Mouse (Mus musculus): Measurements from ENCODE around the gene Fut4. TPM values are rescaled to one million over a fixed set of nuclear protein-coding genes. Genes with fewer than 3 reads are reported as not detected.

The Fut4 gene
- polyA plus RNA-seq, 1 experiment from 2014 or later = 7.1 TPM

GRCm38 (mm10) chr9:14764765-14765164 is 12.6 kb upstream of the Fut4 start:
- no peak for ATAC-seq (ENCODE audit: insufficient number of reproducible peaks, insufficient read depth, low FRiP score, low read depth)
- no peaks in the 10 kb centered on the region for H3K27me3 ChIP-seq (ENCODE audit: control insufficient read depth, insufficient read depth, low read length)
- H3K9ac ChIP-seq (replicated peaks; ENCODE audit: low read depth, low read length) = no peak overlapping the region
- H3K27ac ChIP-seq (ENCODE audit: low read length) = no peak overlapping the region
- H3K4me2 ChIP-seq (replicated peaks; ENCODE audit: low read depth, low read length) = no peak overlapping the region
- H3K9me3 ChIP-seq (ENCODE audit: control insufficient read depth, low read depth, low read length) = no peaks in the 10 kb centered on the region
- no peaks in the 10 kb centered on the region for H3K4me1 ChIP-seq (ENCODE audit: control insufficient read depth, insufficient read depth, low read length)
- no peak overlapping the region for H3K4me3 ChIP-seq (ENCODE audit: low read depth, low read length)
- WGBS = 23% methylated on average over 7 of the region's 7 CpGs
- H3K36me3 ChIP-seq (ENCODE audit: control insufficient read depth, insufficient read depth, low read length) = no peaks in the 10 kb centered on the region

- H3K4me3 ChIP-seq (ENCODE audit: low read depth, low read length) = no peak overlapping the region
- no peak overlapping the region for H3K27ac ChIP-seq (ENCODE audit: low read length)
- H3K27me3 ChIP-seq (ENCODE audit: control insufficient read depth, insufficient read depth, low read length) = no peaks in the 10 kb centered on the region
- ATAC-seq (ENCODE audit: insufficient number of reproducible peaks, insufficient read depth, low FRiP score, low read depth) = no peak
- no peaks in the 10 kb centered on the region for H3K9me3 ChIP-seq (ENCODE audit: control insufficient read depth, low read depth, low read length)
- H3K4me2 ChIP-seq (replicated peaks; ENCODE audit: low read depth, low read length) = no peak overlapping the region
- no peaks in the 10 kb centered on the region for H3K36me3 ChIP-seq (ENCODE audit: control insufficient read depth, insufficient read depth, low read length)
- H3K4me1 ChIP-seq (ENCODE audit: control insufficient read depth, insufficient read depth, low read length) = no peaks in the 10 kb centered on the region
- H3K9ac ChIP-seq (replicated peaks; ENCODE audit: low read depth, low read length) = no peak overlapping the region
These were observed 7.1 kb upstream of the Fut4 start for GRCm38 (mm10) chr9:14759261-14759660.

- Histone ChIP-seq H3K9ac (replicated peaks; ENCODE audit: low read depth, low read length) (no peak overlapping the region), H3K27me3 (ENCODE audit: control insufficient read depth, insufficient read depth, low read length) (no peaks in the 10 kb centered on the region), H3K36me3 (ENCODE audit: control insufficient read depth, insufficient read depth, low read length) (no peaks in the 10 kb centered on the region), H3K4me1 (ENCODE audit: control insufficient read depth, insufficient read depth, low read length) (no peaks in the 10 kb centered on the region), H3K4me3 (ENCODE audit: low read depth, low read length) (no peak overlapping the region), H3K9me3 (ENCODE audit: control insufficient read depth, low read depth, low read length) (no peaks in the 10 kb centered on the region), H3K27ac (ENCODE audit: low read length) (no peak overlapping the region), H3K4me2 (replicated peaks; ENCODE audit: low read depth, low read length) (no peak overlapping the region)
- WGBS = 57% methylated on average over 7 of the region's 7 CpGs
- ATAC-seq (ENCODE audit: insufficient number of reproducible peaks, insufficient read depth, low FRiP score, low read depth) = no peak
These were observed 6.4 kb upstream of the Fut4 start for GRCm38 (mm10) chr9:14758590-14758989.

- H3K4me3 ChIP-seq (ENCODE audit: low read depth, low read length) = no peak overlapping the region
- no peak overlapping the region for H3K9ac ChIP-seq (replicated peaks; ENCODE audit: low read depth, low read length)
- no peak for ATAC-seq (ENCODE audit: insufficient number of reproducible peaks, insufficient read depth, low FRiP score, low read depth)
- no peaks in the 10 kb centered on the region for H3K36me3 ChIP-seq (ENCODE audit: control insufficient read depth, insufficient read depth, low read length)
- H3K4me1 ChIP-seq (ENCODE audit: control insufficient read depth, insufficient read depth, low read length) = no peaks in the 10 kb centered on the region; the same call in 1 of the 2 replicates
- H3K27ac ChIP-seq (ENCODE audit: low read length) = no peak overlapping the region
- H3K9me3 ChIP-seq (ENCODE audit: control insufficient read depth, low read depth, low read length) = no peaks in the 10 kb centered on the region
- no peak overlapping the region for H3K4me2 ChIP-seq (replicated peaks; ENCODE audit: low read depth, low read length)
- 81% methylated on average over 3 of the region's 3 CpGs for WGBS
- no peaks in the 10 kb centered on the region for H3K27me3 ChIP-seq (ENCODE audit: control insufficient read depth, insufficient read depth, low read length)
These were observed 2.3 kb upstream of the Fut4 start for GRCm38 (mm10) chr9:14754469-14754868.

DNA sequence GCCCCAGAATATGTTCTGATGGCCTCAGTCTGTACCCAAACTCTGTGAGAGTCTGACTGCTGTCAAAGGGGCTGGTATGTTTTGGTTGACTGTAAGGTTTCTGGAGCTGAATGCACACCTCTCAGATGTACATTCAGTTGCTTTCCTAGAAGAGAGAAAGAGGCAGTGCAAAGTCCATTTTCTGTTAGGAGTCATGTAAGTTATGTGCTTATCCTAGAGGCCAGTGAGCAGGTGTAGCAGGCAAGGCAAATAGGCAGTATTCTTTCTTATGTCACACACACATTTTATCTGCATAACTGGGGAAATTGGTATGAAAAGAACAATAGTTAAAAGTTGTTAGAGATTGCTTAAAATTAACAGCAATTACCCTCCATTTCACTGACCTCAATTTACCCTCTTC is 1.8 kb upstream of the Fut4 start:
- Histone ChIP-seq H3K36me3 (ENCODE audit: control insufficient read depth, insufficient read depth, low read length) (no peaks in the 10 kb centered on the region), H3K4me1 (ENCODE audit: control insufficient read depth, insufficient read depth, low read length) (no peaks in the 10 kb centered on the region; the same call in 1 of the 2 replicates), H3K27me3 (ENCODE audit: control insufficient read depth, insufficient read depth, low read length) (no peaks in the 10 kb centered on the region), H3K9me3 (ENCODE audit: control insufficient read depth, low read depth, low read length) (no peaks in the 10 kb centered on the region), H3K27ac (ENCODE audit: low read length) (no peak overlapping the region), H3K4me2 (replicated peaks; ENCODE audit: low read depth, low read length) (no peak overlapping the region), H3K4me3 (ENCODE audit: low read depth, low read length) (no peak overlapping the region), H3K9ac (replicated peaks; ENCODE audit: low read depth, low read length) (no peak overlapping the region)
- no peak for ATAC-seq (ENCODE audit: insufficient number of reproducible peaks, insufficient read depth, low FRiP score, low read depth)

DNA sequence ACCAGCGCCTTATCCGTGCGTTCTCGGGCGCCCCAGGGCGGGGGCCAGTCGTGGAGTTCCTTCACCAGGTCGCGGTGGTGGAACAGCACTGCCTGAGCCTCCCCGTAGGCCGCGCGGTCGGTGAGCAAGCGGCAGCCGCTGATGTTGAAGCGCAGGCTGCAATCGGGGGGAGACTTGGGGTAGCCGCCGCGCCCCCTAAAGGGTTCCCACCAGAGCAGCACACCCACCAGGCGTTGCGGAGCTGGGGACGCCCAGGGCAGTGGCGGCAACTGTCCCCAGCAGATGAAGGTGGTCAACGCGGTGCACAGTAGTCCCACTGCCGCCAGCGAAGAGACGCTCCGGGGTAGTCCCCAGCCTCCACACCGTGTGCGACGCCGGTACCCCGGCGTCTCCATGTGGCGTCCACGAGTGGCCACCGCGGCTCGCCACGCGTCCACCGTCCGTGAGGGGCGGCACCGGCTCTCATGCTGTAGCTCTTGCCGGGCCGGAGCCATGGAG is 641 bp downstream of the Fut4 start:
- H3K4me1 ChIP-seq (ENCODE audit: control insufficient read depth, insufficient read depth, low read length) = no peaks in the 10 kb centered on the region; the same call in 1 of the 2 replicates
- H3K9me3 ChIP-seq (ENCODE audit: control insufficient read depth, low read depth, low read length) = no peaks in the 10 kb centered on the region
- H3K36me3 ChIP-seq (ENCODE audit: control insufficient read depth, insufficient read depth, low read length) = no peaks in the 10 kb centered on the region
- H3K27me3 ChIP-seq (ENCODE audit: control insufficient read depth, insufficient read depth, low read length) = no peaks in the 10 kb centered on the region
- H3K4me2 ChIP-seq (replicated peaks; ENCODE audit: low read depth, low read length) = peak overlapping the region; percentile 85
- ATAC-seq (ENCODE audit: insufficient number of reproducible peaks, insufficient read depth, low FRiP score, low read depth) = peak; percentile 72
- H3K9ac ChIP-seq (replicated peaks; ENCODE audit: low read depth, low read length) = peak overlapping the region; percentile 56
- peak overlapping the region; percentile 55 for H3K4me3 ChIP-seq (ENCODE audit: low read depth, low read length)
- H3K27ac ChIP-seq (ENCODE audit: low read length) = peak overlapping the region; percentile 44; the same call in 1 of the 2 replicates
- WGBS = under 1% methylated on average over 49 of the region's 50 CpGs

DNA sequence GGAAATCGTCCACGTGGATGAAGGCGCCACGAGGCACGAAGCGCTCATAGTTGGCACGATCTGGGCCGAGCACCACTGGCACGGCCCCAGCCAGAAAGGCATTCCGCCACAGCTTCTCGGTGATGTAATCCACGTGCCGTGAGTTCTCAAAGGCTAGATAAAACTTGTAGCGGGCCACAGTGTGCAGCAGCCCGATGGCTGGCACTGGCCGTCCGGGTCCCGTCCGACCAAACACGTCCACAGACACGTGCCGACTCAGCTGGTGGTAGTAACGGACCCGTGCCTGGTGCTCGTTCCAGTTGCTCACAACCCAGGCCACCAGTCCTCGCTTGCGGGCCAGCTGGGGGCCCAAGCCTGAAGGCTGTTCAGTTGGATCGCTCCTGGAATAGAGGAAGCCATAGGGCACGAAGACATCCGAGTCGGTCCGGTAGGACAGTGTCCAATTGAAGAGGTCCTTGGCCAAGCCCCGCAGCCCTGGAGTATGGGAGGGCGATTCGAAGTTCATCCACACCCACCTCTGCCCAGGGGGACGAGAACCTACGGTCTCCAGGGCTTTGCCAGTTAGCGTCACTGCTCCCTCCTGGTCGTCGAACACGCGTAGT is 1.2 kb downstream of the Fut4 start:
- H3K4me2 ChIP-seq (replicated peaks; ENCODE audit: low read depth, low read length) = peak overlapping the region; percentile 85
- peak overlapping the region; percentile 55 for H3K4me3 ChIP-seq (ENCODE audit: low read depth, low read length)
- H3K27ac ChIP-seq (ENCODE audit: low read length) = no peak overlapping the region
- H3K27me3 ChIP-seq (ENCODE audit: control insufficient read depth, insufficient read depth, low read length) = no peaks in the 10 kb centered on the region
- H3K9me3 ChIP-seq (ENCODE audit: control insufficient read depth, low read depth, low read length) = no peaks in the 10 kb centered on the region
- no peak; the same call in 1 of the 2 replicates for ATAC-seq (ENCODE audit: insufficient number of reproducible peaks, insufficient read depth, low FRiP score, low read depth)
- WGBS = 66% methylated on average over 42 of the region's 42 CpGs
- H3K9ac ChIP-seq (replicated peaks; ENCODE audit: low read depth, low read length) = peak overlapping the region; percentile 56
- no peaks in the 10 kb centered on the region for H3K36me3 ChIP-seq (ENCODE audit: control insufficient read depth, insufficient read depth, low read length)
- no peaks in the 10 kb centered on the region; the same call in 1 of the 2 replicates for H3K4me1 ChIP-seq (ENCODE audit: control insufficient read depth, insufficient read depth, low read length)

- Histone ChIP-seq H3K4me2 (replicated peaks; ENCODE audit: low read depth, low read length) (no peak within 1 kb of the TSS), H3K9ac (replicated peaks; ENCODE audit: low read depth, low read length) (no peak within 1 kb of the TSS), H3K4me1 (ENCODE audit: control insufficient read depth, insufficient read depth, low read length) (no peaks in the 10 kb centered on the region), H3K9me3 (ENCODE audit: control insufficient read depth, low read depth, low read length) (no peaks in the 10 kb centered on the region), H3K4me3 (ENCODE audit: low read depth, low read length) (no peak within 1 kb of the TSS), H3K36me3 (ENCODE audit: control insufficient read depth, insufficient read depth, low read length) (no peaks in the 10 kb centered on the region), H3K27me3 (ENCODE audit: control insufficient read depth, insufficient read depth, low read length) (no peaks in the 10 kb centered on the region), H3K27ac (ENCODE audit: low read length) (no peak within 1 kb of the TSS)
- 83% methylated on average over 19 of the region's 19 CpGs for WGBS
- no peak for ATAC-seq (ENCODE audit: insufficient number of reproducible peaks, insufficient read depth, low FRiP score, low read depth)
These were observed 11.9 kb downstream of the Fut4 start, which contains the start of gene Piwil4 for GRCm38 (mm10) chr9:14740151-14740924. Piwil4 (minus strand) TSS chr9:14740733.
